Mouse (Mus musculus) kidney, embryonic 14.5 days (tissue): ENCODE data around the gene Mbnl2. TPM values are rescaled to one million over a fixed set of nuclear protein-coding genes. Genes with fewer than 3 reads are reported as not detected.

ENCODE experiments used
- ATAC-seq: fragments of 200-750 bp; cut with Nextera tagmentation; 2 replicates; pipeline ENCODE4 v1.8.0; 2017; ENCODE audit warnings: moderate number of reproducible peaks, mild to moderate bottlenecking, moderate TSS enrichment, moderate library complexity; ENCODE audit not compliant: low FRiP score, low TSS enrichment
- H3K27ac ChIP-seq: fragments of 300-500 bp; sonication (generic); 2 replicates; pipeline ENCODE4 v1.5.1; 2014; ENCODE audit warnings: low read depth, mild to moderate bottlenecking, low read length, moderate library complexity, mixed read lengths
- H3K27me3 ChIP-seq: fragments of 300-500 bp; sonication (generic); 2 replicates; pipeline ENCODE4 v1.6.1; 2014; ENCODE audit warnings: mild to moderate bottlenecking, low read length; ENCODE audit not compliant: control insufficient read depth, insufficient read depth
- H3K36me3 ChIP-seq: fragments of 300-500 bp; sonication (generic); 2 replicates; pipeline ENCODE4 v1.6.1; 2014; ENCODE audit warnings: low read length, mixed read lengths; ENCODE audit not compliant: control insufficient read depth, insufficient read depth
- H3K4me1 ChIP-seq: fragments of 300-500 bp; sonication (generic); 2 replicates; pipeline ENCODE4 v1.6.1; 2014; ENCODE audit warnings: low read length, mixed read lengths; ENCODE audit not compliant: control insufficient read depth, insufficient read depth
- H3K4me2 ChIP-seq: fragments of 300-500 bp; sonication (generic); replicated peaks from 2 replicates; pipeline ENCODE4 v1.6.1; 2014; ENCODE audit warnings: low read depth, mild to moderate bottlenecking, low read length
- H3K4me3 ChIP-seq: fragments of 300-500 bp; sonication (generic); 2 replicates; pipeline ENCODE4 v1.5.1; 2014; ENCODE audit warnings: mild to moderate bottlenecking, low read length
- H3K9ac ChIP-seq: fragments of 300-500 bp; sonication (generic); 2 replicates; pipeline ENCODE4 v1.6.1; 2014; ENCODE audit warnings: low read depth, mild to moderate bottlenecking, low read length, moderate library complexity
- H3K9me3 ChIP-seq: fragments of 300-500 bp; sonication (generic); 2 replicates; pipeline ENCODE4 v1.6.1; 2016; ENCODE audit warnings: low read length; ENCODE audit not compliant: control insufficient read depth
- WGBS: fragments of 180-500 bp; shearing (Covaris S2); extraction: QIAGEN DNeasy Blood & Tissue Kit; methylation state at CpG from one replicate; pipeline ENCODE4 v1.1.7; 2014; 5-methylcytosine and 5-hydroxymethylcytosine counted together
- polyA plus RNA-seq: library from polyadenylated mRNA; unstranded; fragments of >200 nt; fragmentation: Nextera tagmentation; extraction: Ambion mirVana; gene quantifications from 2 replicates; pipeline ENCODE4 v1.2.1, GENCODE M21; 2014

Gene Mbnl2
- polyA plus RNA-seq, 1 experiment from 2014 or later, result 84.9 TPM

DNA sequence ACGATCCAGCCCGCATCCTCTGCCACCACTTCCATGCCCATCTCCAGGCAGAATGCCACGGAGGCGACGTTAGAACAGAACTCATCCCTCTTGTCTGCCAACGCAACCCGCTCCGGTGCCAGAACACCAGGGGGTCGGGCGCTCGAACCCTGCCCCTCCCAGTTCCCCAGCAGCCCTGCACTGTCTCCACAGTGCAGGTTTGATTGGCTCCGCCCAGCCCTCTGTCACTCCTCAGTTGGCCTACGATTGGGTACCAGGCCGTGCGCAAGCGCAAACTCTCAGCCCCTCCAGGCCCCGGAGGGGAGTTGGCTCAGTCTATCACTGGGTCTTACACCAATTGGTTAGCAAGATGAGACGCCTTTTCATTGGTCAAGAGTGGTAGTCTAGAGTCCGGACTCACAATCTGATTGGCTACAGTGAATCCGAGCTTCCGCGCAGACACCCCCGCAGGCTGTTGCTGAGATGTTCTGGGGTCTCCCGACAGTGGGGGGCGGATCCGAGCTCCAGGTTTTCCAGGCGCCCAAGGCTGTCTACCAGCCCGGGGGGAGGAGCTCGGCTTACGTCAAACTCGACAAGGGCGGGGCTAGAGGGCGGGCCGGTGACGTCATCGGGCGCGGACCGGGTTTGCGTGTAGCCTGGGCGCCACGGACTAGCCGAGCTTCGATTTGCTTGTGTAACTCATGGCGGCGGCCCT is 202.0 kb downstream of the Mbnl2 start:
- whole genome bisulfite sequencing, result under 1% methylated on average over 46 of the region's 46 CpGs
- peak overlapping the region; percentile 67 for H3K4me3 ChIP-seq
- H3K9me3 ChIP-seq, result 0 out of 2 replicates have a peak, but pooled peaks cover 2% of the 10 kb centered on the region
- peaks cover 5% of the 10 kb centered on the region; the same call in 1 of the 2 replicates for H3K36me3 ChIP-seq
- ATAC-seq, result peak; percentile 97
- peak overlapping the region; percentile 79 for H3K4me2 ChIP-seq
- H3K9ac ChIP-seq, result peak overlapping the region; percentile 81
- H3K27me3 ChIP-seq, result no peaks in the 10 kb centered on the region
- peak overlapping the region; percentile 96 for H3K27ac ChIP-seq
- H3K4me1 ChIP-seq, result 0 out of 2 replicates have a peak, but pooled peaks cover 4% of the 10 kb centered on the region

DNA sequence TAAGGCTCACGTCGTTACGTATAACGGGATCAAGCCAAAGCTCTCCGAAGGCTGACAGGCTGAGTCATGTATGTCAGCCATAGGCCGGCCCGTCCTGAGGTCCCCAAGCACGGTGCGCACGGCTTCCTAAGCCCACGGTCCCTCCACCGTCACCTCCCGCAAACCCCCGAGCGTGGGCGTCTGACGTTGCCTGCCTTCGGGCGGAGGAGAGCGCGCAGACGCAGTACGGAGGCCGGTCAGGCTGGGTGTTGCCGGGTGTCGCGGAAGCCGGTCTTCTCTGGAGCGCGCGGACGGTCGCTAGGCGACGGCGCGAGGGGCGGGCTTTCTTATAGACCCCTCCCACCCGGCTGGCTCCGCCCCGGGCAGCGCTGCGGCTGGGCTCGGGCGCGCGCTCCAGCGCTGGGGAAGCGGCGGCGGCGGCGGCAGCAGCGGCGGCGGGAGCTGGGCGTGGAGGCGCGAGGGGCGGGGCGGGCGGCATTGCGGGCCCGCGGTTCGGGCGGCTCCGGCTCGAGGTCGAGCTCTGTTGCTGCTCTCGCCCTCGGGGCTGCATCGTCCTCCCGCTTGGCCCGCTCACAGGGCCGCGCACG is 202.6 kb downstream of the Mbnl2 start, which contains the start of gene Rap2a:
TSS of gene Rap2a (plus strand) at position 463 of the 587 bp plus-strand sequence.
- Histone ChIP-seq H3K9me3 (0 out of 2 replicates have a peak, but pooled peaks cover 2% of the 10 kb centered on the region), H3K27me3 (no peaks in the 10 kb centered on the region)
- WGBS, result under 1% methylated on average over 56 of the region's 78 CpGs

DNA sequence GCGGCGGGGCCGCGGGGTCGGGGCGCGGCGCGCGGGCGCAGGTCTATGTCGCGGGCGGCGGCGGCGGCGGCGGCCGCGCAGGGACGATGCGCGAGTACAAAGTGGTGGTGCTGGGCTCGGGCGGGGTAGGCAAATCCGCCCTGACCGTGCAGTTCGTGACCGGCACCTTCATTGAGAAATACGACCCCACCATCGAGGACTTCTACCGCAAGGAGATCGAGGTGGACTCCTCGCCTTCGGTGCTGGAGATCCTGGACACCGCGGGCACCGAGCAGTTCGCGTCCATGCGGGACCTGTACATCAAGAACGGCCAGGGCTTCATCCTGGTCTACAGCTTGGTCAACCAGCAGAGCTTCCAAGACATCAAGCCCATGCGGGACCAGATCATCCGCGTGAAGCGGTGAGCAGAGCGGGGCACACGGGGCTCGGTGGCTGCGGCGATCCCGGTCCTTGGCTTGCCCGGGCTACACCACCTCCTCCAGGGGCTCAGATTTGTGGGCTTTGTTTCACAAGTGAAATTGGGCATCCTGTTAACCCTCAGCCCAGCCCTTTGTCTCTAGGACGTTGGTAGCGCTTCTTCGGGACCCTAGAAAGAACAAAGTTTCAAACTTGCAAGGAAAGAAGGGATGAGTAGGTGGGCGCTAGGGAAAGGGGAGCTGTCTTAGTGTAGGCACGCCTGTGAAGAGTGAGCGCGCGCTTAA is 203.3 kb downstream of the Mbnl2 start:
- Histone ChIP-seq H3K36me3 (peaks cover 6% of the 10 kb centered on the region; the same call in 1 of the 2 replicates), H3K27ac (peak overlapping the region; percentile 96), H3K27me3 (no peaks in the 10 kb centered on the region), H3K9ac (peak overlapping the region; percentile 81), H3K4me2 (peak overlapping the region; percentile 79), H3K9me3 (0 out of 2 replicates have a peak, but pooled peaks cover 2% of the 10 kb centered on the region), H3K4me1 (0 out of 2 replicates have a peak, but pooled peaks cover 4% of the 10 kb centered on the region), H3K4me3 (peak overlapping the region; percentile 67)
- under 1% methylated on average over 62 of the region's 62 CpGs for WGBS
- no peak for ATAC-seq

More for the DNA sequence above, 202.6 kb downstream of the Mbnl2 start, which contains the start of gene Rap2a:
- Histone ChIP-seq H3K4me2 (peak within 1 kb of the TSS; percentile 79), H3K4me3 (peak within 1 kb of the TSS; percentile 67), H3K36me3 (peaks cover 6% of the 10 kb centered on the region; the same call in 1 of the 2 replicates), H3K9ac (peak within 1 kb of the TSS; percentile 81), H3K27ac (peak within 1 kb of the TSS; percentile 96), H3K4me1 (0 out of 2 replicates have a peak, but pooled peaks cover 4% of the 10 kb centered on the region)
- ATAC-seq, result peak; percentile 90

DNA sequence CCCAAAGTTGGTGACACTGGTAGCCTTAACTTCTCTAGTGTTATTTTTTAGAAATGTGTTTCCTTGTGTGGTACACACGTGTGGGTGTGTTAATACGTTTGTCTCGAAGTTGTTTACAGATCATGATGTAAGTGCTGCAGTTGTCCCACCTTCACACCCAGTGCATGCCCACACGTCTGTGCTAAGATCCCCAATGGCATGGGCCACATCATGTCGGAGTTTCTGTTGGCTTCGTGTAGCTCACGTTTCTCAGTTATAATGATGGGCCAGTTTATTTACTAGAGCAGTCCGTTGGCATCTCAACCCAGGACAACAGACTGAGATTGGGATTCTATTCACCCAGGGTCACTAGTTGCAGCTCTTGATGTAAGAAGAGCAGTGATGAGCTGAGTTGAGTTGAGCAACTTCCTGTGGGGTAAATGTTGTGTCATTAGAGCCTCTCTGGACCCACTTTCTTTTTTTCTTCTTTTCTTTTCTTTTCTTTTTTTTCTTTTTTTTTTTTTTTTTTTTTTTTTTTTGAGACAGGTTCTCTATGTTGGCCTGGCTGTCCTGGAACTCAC is 205.0 kb downstream of the Mbnl2 start:
- 0 out of 2 replicates have a peak, but pooled peaks cover 4% of the 10 kb centered on the region for H3K4me1 ChIP-seq
- 71% methylated on average over 8 of the region's 8 CpGs for WGBS
- peak overlapping the region; percentile 79; the same call in 1 of the 2 replicates for H3K4me2 ChIP-seq
- H3K9me3 ChIP-seq, result 0 out of 2 replicates have a peak, but pooled peaks cover 2% of the 10 kb centered on the region
- no peak for ATAC-seq
- H3K27me3 ChIP-seq, result no peaks in the 10 kb centered on the region
- no peak overlapping the region for H3K27ac ChIP-seq
- no peak overlapping the region for H3K9ac ChIP-seq
- H3K36me3 ChIP-seq, result peaks cover 6% of the 10 kb centered on the region; the same call in 1 of the 2 replicates
- H3K4me3 ChIP-seq, result peak overlapping the region; percentile 67; the same call in 1 of the 2 replicates

DNA sequence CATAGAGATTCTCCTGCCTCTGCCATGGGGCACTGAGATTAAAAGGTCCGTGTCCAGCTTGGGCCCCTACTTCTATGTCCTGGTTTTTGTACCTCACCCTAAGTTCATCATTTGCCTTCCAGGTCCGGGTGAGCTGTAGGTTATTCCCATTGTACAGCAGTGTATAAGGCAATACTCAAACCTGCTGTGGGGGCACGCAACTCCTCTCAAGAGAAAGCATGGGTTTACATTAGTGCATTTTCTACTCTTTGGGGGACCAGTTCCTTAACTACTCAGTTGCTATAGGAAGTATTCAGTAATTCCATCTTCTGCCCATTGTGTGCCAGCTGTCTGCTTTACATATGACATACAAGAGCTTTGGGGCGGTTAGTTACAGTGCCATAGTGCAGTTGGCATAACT is 205.5 kb downstream of the Mbnl2 start:
- Histone ChIP-seq H3K9ac (no peak overlapping the region), H3K4me2 (no peak overlapping the region), H3K9me3 (0 out of 2 replicates have a peak, but pooled peaks cover 2% of the 10 kb centered on the region), H3K36me3 (peaks cover 6% of the 10 kb centered on the region; the same call in 1 of the 2 replicates), H3K4me3 (no peak overlapping the region), H3K4me1 (0 out of 2 replicates have a peak, but pooled peaks cover 4% of the 10 kb centered on the region), H3K27ac (no peak overlapping the region), H3K27me3 (no peaks in the 10 kb centered on the region)
- WGBS, result 98% methylated on average over 4 of the region's 4 CpGs
- ATAC-seq, result no peak

Other genes with a start within 250 kb of the Mbnl2 start
- 0.20 and 0.66 TPM in 2 replicates for gene Oxgr1, start 233.2 kb upstream of the Mbnl2 start, polyA plus RNA-seq
- gene Rap2a, start 202.8 kb downstream of the Mbnl2 start, polyA plus RNA-seq, result 12.1 and 15.8 TPM in 2 replicates